Mouse (Mus musculus) olfactory bulb, adult 2 months (tissue): ENCODE measurements at regions not wholly inside any gene's neighbourhood (a gene's known extent, or its start where the extent isn't known, plus 50 kb on each side); places are given as distances from the start of the nearest gene placed in this dataset.

Source experiments
- CTCF ChIP-seq: fragments of 200-500 bp; IDR thresholded peaks from 2 replicates; pipeline ENCODE4 v1.5.1; 2012; ENCODE audit warnings: low read depth, mild to moderate bottlenecking, low read length, moderate library complexity; ENCODE audit not compliant: insufficient read depth
- POLR2A ChIP-seq: fragments of 200-500 bp; IDR thresholded peaks from 2 replicates; pipeline ENCODE4 v1.6.1; 2012; ENCODE audit warnings: mild to moderate bottlenecking, low read depth, low read length, moderate library complexity; ENCODE audit not compliant: insufficient read depth

DNA sequence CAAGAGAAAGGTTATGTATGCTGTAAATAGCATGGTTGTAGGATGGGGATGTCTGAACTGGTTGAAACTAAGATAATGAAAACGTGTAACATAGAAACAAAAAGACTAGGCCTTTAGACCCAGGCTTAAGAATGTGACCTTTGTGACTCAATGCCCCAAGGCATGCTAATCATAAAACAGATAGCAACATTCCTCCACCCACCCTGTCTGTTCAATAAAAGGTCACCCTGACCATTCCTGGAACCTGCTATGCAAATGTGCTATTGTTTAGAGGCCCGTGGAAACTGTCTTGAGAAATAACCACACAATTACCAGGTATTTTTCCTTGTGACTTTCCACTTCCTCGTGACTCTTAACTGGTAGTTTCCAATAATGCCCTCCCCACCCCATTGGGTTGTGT, 288.3 kb upstream of the Alcam start:
- TF ChIP-seq CTCF, result no peak
- no peak for TF ChIP-seq POLR2A
